Mouse (Mus musculus): Measurements from ENCODE around the gene Rab1a. TPM values are rescaled to one million over a fixed set of nuclear protein-coding genes. Genes with fewer than 3 reads are reported as not detected.

The Rab1a gene
- polyA plus RNA-seq, 1 experiment: 96.8 TPM

- Histone ChIP-seq H3K27me3 (ENCODE audit: control insufficient read depth, insufficient read depth, insufficient read length) (no peaks in the 10 kb centered on the region), H3ac (ENCODE audit: control insufficient read depth, insufficient read length, low read depth) (peak overlapping the region; percentile 45), H3K4me3 (ENCODE audit: insufficient read depth, poor library complexity, severe bottlenecking) (peak overlapping the region; percentile 98), H3K36me3 (ENCODE audit: control insufficient read depth, insufficient read depth) (peaks cover 28% of the 10 kb centered on the region), H3K79me2 (ENCODE audit: control insufficient read depth, insufficient read depth) (peaks cover 62% of the 10 kb centered on the region), H3K79me3 (ENCODE audit: low read depth) (peaks cover 59% of the 10 kb centered on the region)
- TF ChIP-seq MYOD1 (IDR thresholded peaks at IDR 0.05; ENCODE audit: control insufficient read depth, insufficient read length, low read depth) (no peak), CEBPB (IDR thresholded peaks at IDR 0.05; ENCODE audit: low read depth) (no peak), MAX (IDR thresholded peaks at IDR 0.05) (no peak), FOSL1 (IDR thresholded peaks at IDR 0.05; ENCODE audit: insufficient read depth, low read length, poor library complexity, severe bottlenecking) (no peak), CTCF (IDR thresholded peaks at IDR 0.05; ENCODE audit: control insufficient read depth, insufficient read depth, insufficient read length) (no peak), USF1 (IDR thresholded peaks at IDR 0.05; ENCODE audit: low read depth) (peak; percentile 83)
Observed at GRCm38 (mm10) chr11:20202299-20203011, 1.2 kb downstream of the Rab1a start.

GRCm38 (mm10) chr11:20204321-20204720 lies 3.1 kb downstream of the Rab1a start:
- H3K36me3 ChIP-seq (ENCODE audit: control insufficient read depth, insufficient read depth): peaks cover 37% of the 10 kb centered on the region
- TF ChIP-seq MYOG (IDR thresholded peaks at IDR 0.05; ENCODE audit: control insufficient read depth, extremely low read depth, insufficient read length) (no peak), MAX (IDR thresholded peaks at IDR 0.05) (no peak), CEBPB (IDR thresholded peaks at IDR 0.05; ENCODE audit: low read depth) (no peak), MYOD1 (IDR thresholded peaks at IDR 0.05; ENCODE audit: control insufficient read depth, insufficient read length, low read depth) (no peak), USF1 (IDR thresholded peaks at IDR 0.05; ENCODE audit: low read depth) (no peak), FOSL1 (IDR thresholded peaks at IDR 0.05; ENCODE audit: insufficient read depth, low read length, poor library complexity, severe bottlenecking) (no peak), CTCF (IDR thresholded peaks at IDR 0.05; ENCODE audit: control insufficient read depth, insufficient read depth, insufficient read length) (no peak)
- no peak overlapping the region for H3ac ChIP-seq (ENCODE audit: control insufficient read depth, insufficient read length, low read depth)
- H3K27me3 ChIP-seq (ENCODE audit: control insufficient read depth, insufficient read depth, insufficient read length): no peaks in the 10 kb centered on the region
- no peak overlapping the region for H3K4me3 ChIP-seq (ENCODE audit: insufficient read depth, poor library complexity, severe bottlenecking)
- H3K79me2 ChIP-seq (ENCODE audit: control insufficient read depth, insufficient read depth): peaks cover 81% of the 10 kb centered on the region
- H3K79me3 ChIP-seq (ENCODE audit: low read depth): peaks cover 78% of the 10 kb centered on the region

GRCm38 (mm10) chr11:20204870-20205446 lies 3.7 kb downstream of the Rab1a start:
- Histone ChIP-seq H3K79me3 (ENCODE audit: low read depth) (peaks cover 84% of the 10 kb centered on the region), H3K4me3 (ENCODE audit: insufficient read depth, poor library complexity, severe bottlenecking) (no peak overlapping the region), H3K79me2 (ENCODE audit: control insufficient read depth, insufficient read depth) (peaks cover 87% of the 10 kb centered on the region), H3K27me3 (ENCODE audit: control insufficient read depth, insufficient read depth, insufficient read length) (no peaks in the 10 kb centered on the region), H3K36me3 (ENCODE audit: control insufficient read depth, insufficient read depth) (peaks cover 37% of the 10 kb centered on the region), H3ac (ENCODE audit: control insufficient read depth, insufficient read length, low read depth) (no peak overlapping the region)
- TF ChIP-seq MAX (IDR thresholded peaks at IDR 0.05) (no peak), MYOG (IDR thresholded peaks at IDR 0.05; ENCODE audit: control insufficient read depth, extremely low read depth, insufficient read length) (no peak), CTCF (IDR thresholded peaks at IDR 0.05; ENCODE audit: control insufficient read depth, insufficient read depth, insufficient read length) (no peak), CEBPB (IDR thresholded peaks at IDR 0.05; ENCODE audit: low read depth) (no peak), USF1 (IDR thresholded peaks at IDR 0.05; ENCODE audit: low read depth) (no peak), MYOD1 (IDR thresholded peaks at IDR 0.05; ENCODE audit: control insufficient read depth, insufficient read length, low read depth) (no peak), FOSL1 (IDR thresholded peaks at IDR 0.05; ENCODE audit: insufficient read depth, low read length, poor library complexity, severe bottlenecking) (no peak)

- TF ChIP-seq MAX (IDR thresholded peaks at IDR 0.05): no peak
- no peak for TF ChIP-seq MYOD1 (IDR thresholded peaks at IDR 0.05; ENCODE audit: control insufficient read depth, insufficient read length, low read depth)
- TF ChIP-seq USF1 (IDR thresholded peaks at IDR 0.05; ENCODE audit: low read depth): no peak
- TF ChIP-seq CEBPB (IDR thresholded peaks at IDR 0.05; ENCODE audit: low read depth): no peak
- TF ChIP-seq CTCF (IDR thresholded peaks at IDR 0.05; ENCODE audit: control insufficient read depth, insufficient read depth, insufficient read length): no peak
- no peak for TF ChIP-seq MYOG (IDR thresholded peaks at IDR 0.05; ENCODE audit: control insufficient read depth, extremely low read depth, insufficient read length)
- no peak for TF ChIP-seq FOSL1 (IDR thresholded peaks at IDR 0.05; ENCODE audit: insufficient read depth, low read length, poor library complexity, severe bottlenecking)
- H3ac ChIP-seq (ENCODE audit: control insufficient read depth, insufficient read length, low read depth): no peak overlapping the region
- peaks cover 37% of the 10 kb centered on the region for H3K36me3 ChIP-seq (ENCODE audit: control insufficient read depth, insufficient read depth)
- peaks cover 93% of the 10 kb centered on the region for H3K79me2 ChIP-seq (ENCODE audit: control insufficient read depth, insufficient read depth)
- no peaks in the 10 kb centered on the region for H3K27me3 ChIP-seq (ENCODE audit: control insufficient read depth, insufficient read depth, insufficient read length)
- H3K79me3 ChIP-seq (ENCODE audit: low read depth): peaks cover 90% of the 10 kb centered on the region
- H3K4me3 ChIP-seq (ENCODE audit: insufficient read depth, poor library complexity, severe bottlenecking): no peak overlapping the region
Observed at GRCm38 (mm10) chr11:20205538-20205937, 4.3 kb downstream of the Rab1a start.

GRCm38 (mm10) chr11:20206626-20207223 lies 5.5 kb downstream of the Rab1a start:
- H3K79me3 ChIP-seq (ENCODE audit: low read depth): peaks cover 100% of the 10 kb centered on the region
- H3K27me3 ChIP-seq (ENCODE audit: control insufficient read depth, insufficient read depth, insufficient read length): no peaks in the 10 kb centered on the region
- no peak overlapping the region for H3ac ChIP-seq (ENCODE audit: control insufficient read depth, insufficient read length, low read depth)
- no peak overlapping the region for H3K4me3 ChIP-seq (ENCODE audit: insufficient read depth, poor library complexity, severe bottlenecking)
- peaks cover 100% of the 10 kb centered on the region for H3K79me2 ChIP-seq (ENCODE audit: control insufficient read depth, insufficient read depth)
- TF ChIP-seq MAX (IDR thresholded peaks at IDR 0.05) (no peak), MYOG (IDR thresholded peaks at IDR 0.05; ENCODE audit: control insufficient read depth, extremely low read depth, insufficient read length) (no peak), FOSL1 (IDR thresholded peaks at IDR 0.05; ENCODE audit: insufficient read depth, low read length, poor library complexity, severe bottlenecking) (no peak), CEBPB (IDR thresholded peaks at IDR 0.05; ENCODE audit: low read depth) (no peak), MYOD1 (IDR thresholded peaks at IDR 0.05; ENCODE audit: control insufficient read depth, insufficient read length, low read depth) (no peak), USF1 (IDR thresholded peaks at IDR 0.05; ENCODE audit: low read depth) (no peak), CTCF (IDR thresholded peaks at IDR 0.05; ENCODE audit: control insufficient read depth, insufficient read depth, insufficient read length) (no peak)
- peaks cover 37% of the 10 kb centered on the region for H3K36me3 ChIP-seq (ENCODE audit: control insufficient read depth, insufficient read depth)
